Mouse (Mus musculus): ENCODE measurements around the gene Gm45711. TPM values are rescaled to one million over a fixed set of nuclear protein-coding genes. Genes with fewer than 3 reads are reported as not detected.

Gene Gm45711
- polyA plus RNA-seq, 1 experiment from 2014 or later = not detected

- Histone ChIP-seq H3K9me3 (replicated peaks) (no peaks in the 10 kb centered on the region), H3K4me2 (no peak overlapping the region), H3K27ac (no peak overlapping the region), H3K27me3 (no peaks in the 10 kb centered on the region), H3K4me1 (replicated peaks) (no peaks in the 10 kb centered on the region), H3K9ac (no peak overlapping the region), H3K36me3 (peaks cover 39% of the 10 kb centered on the region), H3K4me3 (no peak overlapping the region)
- 56% methylated on average over 6 of the region's 6 CpGs for WGBS
- ATAC-seq (replicated peaks; ENCODE audit: insufficient number of reproducible peaks, insufficient read depth, low FRiP score, low read depth) = no peak
Measured at GRCm38 (mm10) chr8:104234573-104234972, 75.3 kb downstream of the Gm45711 start.

GRCm38 (mm10) chr8:104232919-104233318 lies 77.0 kb downstream of the Gm45711 start:
- no peak for ATAC-seq (replicated peaks; ENCODE audit: insufficient number of reproducible peaks, insufficient read depth, low FRiP score, low read depth)
- peaks cover 43% of the 10 kb centered on the region for H3K36me3 ChIP-seq
- H3K4me1 ChIP-seq (replicated peaks) = no peaks in the 10 kb centered on the region
- no peak overlapping the region for H3K9ac ChIP-seq
- H3K4me3 ChIP-seq = no peak overlapping the region
- H3K4me2 ChIP-seq = no peak overlapping the region
- H3K27me3 ChIP-seq = no peaks in the 10 kb centered on the region
- no peak overlapping the region for H3K27ac ChIP-seq
- 93% methylated on average over 5 of the region's 5 CpGs for WGBS
- no peaks in the 10 kb centered on the region for H3K9me3 ChIP-seq (replicated peaks)

- ATAC-seq (replicated peaks; ENCODE audit: insufficient number of reproducible peaks, insufficient read depth, low FRiP score, low read depth) = no peak
- Histone ChIP-seq H3K9ac (no peak overlapping the region), H3K36me3 (peaks cover 47% of the 10 kb centered on the region), H3K27ac (no peak overlapping the region), H3K4me3 (no peak overlapping the region), H3K4me1 (replicated peaks) (no peaks in the 10 kb centered on the region), H3K4me2 (no peak overlapping the region), H3K27me3 (no peaks in the 10 kb centered on the region), H3K9me3 (replicated peaks) (no peaks in the 10 kb centered on the region)
- 93% methylated on average over 4 of the region's 4 CpGs for WGBS
Measured at GRCm38 (mm10) chr8:104232039-104232438, 77.8 kb downstream of the Gm45711 start.

Other genes starting within 250 kb of the Gm45711 start
- gene Cdh5, start 208.5 kb downstream of the Gm45711 start, polyA plus RNA-seq (2015; fragmentation: Nextera tagmentation; extraction: Ambion mirVana) = 45.9 and 54.5 TPM in 2 replicates
- gene Bean1, start 139.6 kb downstream of the Gm45711 start, polyA plus RNA-seq (2015; fragmentation: Nextera tagmentation; extraction: Ambion mirVana) = 0.84 and 1.2 TPM in 2 replicates
- gene Tk2, start 61.5 kb downstream of the Gm45711 start, polyA plus RNA-seq (2015; fragmentation: Nextera tagmentation; extraction: Ambion mirVana) = 10.5 and 13.4 TPM in 2 replicates
- gene Cklf, start 59.2 kb downstream of the Gm45711 start, polyA plus RNA-seq (2015; fragmentation: Nextera tagmentation; extraction: Ambion mirVana) = 23.7 and 26.3 TPM in 2 replicates
- gene Cmtm2a, start 16.9 kb downstream of the Gm45711 start, polyA plus RNA-seq (2015; fragmentation: Nextera tagmentation; extraction: Ambion mirVana) = not detected in 2 replicates
- gene Cmtm1, start 64 bp upstream of the Gm45711 start, polyA plus RNA-seq (2015; fragmentation: Nextera tagmentation; extraction: Ambion mirVana) = not detected in 2 replicates
- gene Gm11020, start 11.5 kb upstream of the Gm45711 start, polyA plus RNA-seq (2015; fragmentation: Nextera tagmentation; extraction: Ambion mirVana) = not detected in 2 replicates
- gene Cmtm2b, start 12.1 kb upstream of the Gm45711 start, polyA plus RNA-seq (2015; fragmentation: Nextera tagmentation; extraction: Ambion mirVana) = not detected in 2 replicates
- 82.3 and 90.3 TPM in 2 replicates for gene Cmtm3, start 29.3 kb upstream of the Gm45711 start, polyA plus RNA-seq (2015; fragmentation: Nextera tagmentation; extraction: Ambion mirVana)
- gene Cmtm4, start 85.7 kb upstream of the Gm45711 start, polyA plus RNA-seq (2015; fragmentation: Nextera tagmentation; extraction: Ambion mirVana) = 1.3 and 1.5 TPM in 2 replicates
- gene Dync1li2, start 133.0 kb upstream of the Gm45711 start, polyA plus RNA-seq (2015; fragmentation: Nextera tagmentation; extraction: Ambion mirVana) = 50.4 and 52.4 TPM in 2 replicates
- 0.09 and 0.32 TPM in 2 replicates for gene Terb1, start 199.8 kb upstream of the Gm45711 start, polyA plus RNA-seq (2015; fragmentation: Nextera tagmentation; extraction: Ambion mirVana)
- 63.4 and 64.4 TPM in 2 replicates for gene Nae1, start 224.6 kb upstream of the Gm45711 start, polyA plus RNA-seq (2015; fragmentation: Nextera tagmentation; extraction: Ambion mirVana)
- gene Car7, start 224.6 kb upstream of the Gm45711 start, polyA plus RNA-seq (2015; fragmentation: Nextera tagmentation; extraction: Ambion mirVana) = 2.4 and 2.8 TPM in 2 replicates